Mouse (Mus musculus) natural killer cell, adult 2 months (primary cell): ENCODE measurements around the gene Gsg1l.

Source experiments
- DNase-seq, 2 experiments: peaks; one replicate each; pipeline ENCODE4 v3.0.0; 2022; ENCODE audit warnings: low spot score in 2 of 2

The Gsg1l gene

GRCm38 (mm10) chr7:126082286-126082741 is at the start of gene Gsg1l:
Gsg1l (minus strand) TSS chr7:126082411.
- DNase-seq, result no peak

GRCm38 (mm10) chr7:126127673-126128072 is 45.5 kb upstream of the Gsg1l start:
- no peak for DNase-seq

GRCm38 (mm10) chr7:126126502-126126901 is 44.3 kb upstream of the Gsg1l start:
- DNase-seq, result no peak

- DNase-seq, result no peak
Observed at GRCm38 (mm10) chr7:126121533-126121932, 39.3 kb upstream of the Gsg1l start.

GRCm38 (mm10) chr7:126119819-126120218 is 37.6 kb upstream of the Gsg1l start:
- DNase-seq, result no peak

GRCm38 (mm10) chr7:126113263-126113662 is 31.1 kb upstream of the Gsg1l start:
- DNase-seq, result no peak

- DNase-seq, result no peak
Observed at GRCm38 (mm10) chr7:126111230-126111629, 29.0 kb upstream of the Gsg1l start.

- DNase-seq, result no peak
Observed at GRCm38 (mm10) chr7:126109898-126110297, 27.7 kb upstream of the Gsg1l start.

GRCm38 (mm10) chr7:126100440-126100839 is 18.2 kb upstream of the Gsg1l start:
- no peak for DNase-seq

GRCm38 (mm10) chr7:126099835-126100234 is 17.6 kb upstream of the Gsg1l start:
- DNase-seq, result no peak

- no peak for DNase-seq
Observed at GRCm38 (mm10) chr7:126099163-126099775, 17.1 kb upstream of the Gsg1l start.

GRCm38 (mm10) chr7:126097219-126097915 is 15.2 kb upstream of the Gsg1l start:
- DNase-seq, result peak in 1 of 2 experiments; percentile 8

GRCm38 (mm10) chr7:126096596-126096995 is 14.4 kb upstream of the Gsg1l start:
- no peak for DNase-seq

GRCm38 (mm10) chr7:126094738-126095137 is 12.5 kb upstream of the Gsg1l start:
- peak; percentile 46 to 68 for DNase-seq

- no peak for DNase-seq
Observed at GRCm38 (mm10) chr7:126093162-126093561, 11.0 kb upstream of the Gsg1l start.

- peak; percentile 32 to 45 for DNase-seq
Observed at GRCm38 (mm10) chr7:126089782-126090181, 7.6 kb upstream of the Gsg1l start.

- DNase-seq, result no peak
Observed at GRCm38 (mm10) chr7:126088155-126088554, 5.9 kb upstream of the Gsg1l start.

- no peak for DNase-seq
Observed at GRCm38 (mm10) chr7:126087602-126088001, 5.4 kb upstream of the Gsg1l start.

- no peak for DNase-seq
Observed at GRCm38 (mm10) chr7:126086321-126086741, 4.1 kb upstream of the Gsg1l start.

GRCm38 (mm10) chr7:126085154-126085553 is 2.9 kb upstream of the Gsg1l start:
- no peak for DNase-seq

- DNase-seq, result no peak
Observed at GRCm38 (mm10) chr7:126083980-126084348, 1.8 kb upstream of the Gsg1l start.

GRCm38 (mm10) chr7:126083341-126083979 is 1.2 kb upstream of the Gsg1l start:
- DNase-seq, result no peak

GRCm38 (mm10) chr7:126081727-126082285 is 405 bp downstream of the Gsg1l start:
- no peak for DNase-seq
